Mouse (Mus musculus) right cerebral cortex, adult 18-20 months (tissue): ENCODE data around the gene Dscaml1.

ENCODE experiments used
- DNase-seq: peaks from one replicate; pipeline ENCODE4 v3.0.0; 2022; ENCODE audit warnings: mixed read lengths

Gene Dscaml1

GRCm38 (mm10) chr9:45644833-45645388, 218.5 kb downstream of the Dscaml1 start:
- no peak for DNase-seq

DNA sequence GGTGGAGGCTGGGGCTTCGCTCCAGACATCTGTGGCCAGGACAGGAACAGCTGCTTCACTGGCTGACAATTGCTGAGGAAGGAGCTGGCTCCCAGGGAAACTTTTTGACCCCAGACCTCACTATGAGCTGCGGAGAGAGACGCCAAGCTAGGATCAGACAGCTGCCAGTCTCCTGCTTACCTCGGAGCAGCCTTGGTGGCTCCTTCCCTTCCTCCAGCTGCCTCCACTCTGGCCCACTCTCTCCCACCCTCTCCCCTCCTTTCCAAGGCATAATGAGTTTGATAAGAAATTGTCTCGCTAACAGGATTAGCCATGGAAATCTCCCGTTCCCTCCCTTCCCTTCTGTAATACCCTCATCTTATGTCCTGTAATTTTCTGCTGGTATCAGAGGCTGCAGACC, 219.1 kb downstream of the Dscaml1 start:
- DNase-seq, result no peak

- DNase-seq, result no peak
Measured at GRCm38 (mm10) chr9:45651078-45651809, 224.8 kb downstream of the Dscaml1 start.

- DNase-seq, result no peak
Measured at GRCm38 (mm10) chr9:45651810-45652177, 225.4 kb downstream of the Dscaml1 start.

DNA sequence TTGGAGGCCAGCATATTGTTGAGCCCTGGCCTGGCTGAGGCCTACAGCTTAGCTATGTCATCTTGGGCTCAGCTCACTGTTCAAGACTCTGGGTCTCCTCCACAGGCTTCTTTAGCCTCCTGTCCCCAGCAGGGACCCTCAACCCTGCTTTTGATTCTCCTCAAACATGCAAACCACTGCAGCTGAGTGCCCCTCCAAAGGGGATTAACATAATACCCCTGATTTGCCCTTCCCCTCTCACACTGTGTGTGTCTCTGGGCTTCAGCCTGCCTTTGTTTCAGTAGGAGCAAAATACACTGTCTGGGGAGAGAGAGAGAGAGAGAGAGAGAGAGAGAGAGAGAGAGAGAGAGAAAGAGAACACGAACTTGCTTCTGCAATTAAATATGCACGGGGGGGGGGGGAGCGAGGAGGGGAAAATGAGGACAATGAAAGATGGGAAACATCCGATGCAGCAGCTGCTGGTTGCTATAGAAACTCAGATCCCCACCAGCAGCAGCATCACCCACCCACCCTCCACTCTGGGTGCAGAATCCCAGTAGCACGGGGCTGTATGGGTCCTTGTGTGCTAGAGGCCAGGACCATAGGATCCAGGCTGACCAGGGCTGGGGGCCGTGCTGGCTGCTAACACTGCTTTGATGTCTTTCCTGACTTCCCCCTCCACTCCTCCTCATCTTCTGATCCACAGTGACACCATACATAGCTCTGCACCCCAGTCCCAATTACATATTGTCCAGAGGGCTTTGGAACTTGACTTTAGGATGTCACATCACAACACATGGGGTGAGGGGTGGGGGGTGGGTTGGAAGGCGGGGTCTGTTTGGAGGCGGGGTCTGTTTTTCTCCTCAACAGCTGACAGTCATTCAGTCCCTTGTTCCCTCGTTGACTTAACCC, 231.0 kb downstream of the Dscaml1 start:
- no peak for DNase-seq

DNA sequence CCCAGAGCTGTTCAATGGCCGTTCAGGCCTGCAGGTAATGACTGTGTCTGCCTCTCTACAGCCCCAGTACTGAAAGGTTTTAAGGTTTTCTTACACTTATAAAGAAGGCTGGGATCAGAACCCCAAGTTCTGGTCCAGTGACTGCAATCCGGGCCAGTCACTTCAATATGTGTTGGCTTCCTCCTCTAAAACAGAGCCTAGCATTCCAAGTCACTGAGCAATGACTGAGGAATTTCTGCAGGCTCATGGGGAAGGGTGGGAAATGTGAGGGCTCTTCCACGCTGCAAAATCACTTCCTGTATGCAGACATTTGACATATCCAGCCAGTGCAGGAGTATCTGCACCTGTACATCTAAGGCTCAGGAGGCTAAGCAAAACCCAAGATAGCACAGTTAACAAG, 233.8 kb downstream of the Dscaml1 start:
- DNase-seq, result no peak

- no peak for DNase-seq
Measured at GRCm38 (mm10) chr9:45662471-45662870, 236.0 kb downstream of the Dscaml1 start.

DNA sequence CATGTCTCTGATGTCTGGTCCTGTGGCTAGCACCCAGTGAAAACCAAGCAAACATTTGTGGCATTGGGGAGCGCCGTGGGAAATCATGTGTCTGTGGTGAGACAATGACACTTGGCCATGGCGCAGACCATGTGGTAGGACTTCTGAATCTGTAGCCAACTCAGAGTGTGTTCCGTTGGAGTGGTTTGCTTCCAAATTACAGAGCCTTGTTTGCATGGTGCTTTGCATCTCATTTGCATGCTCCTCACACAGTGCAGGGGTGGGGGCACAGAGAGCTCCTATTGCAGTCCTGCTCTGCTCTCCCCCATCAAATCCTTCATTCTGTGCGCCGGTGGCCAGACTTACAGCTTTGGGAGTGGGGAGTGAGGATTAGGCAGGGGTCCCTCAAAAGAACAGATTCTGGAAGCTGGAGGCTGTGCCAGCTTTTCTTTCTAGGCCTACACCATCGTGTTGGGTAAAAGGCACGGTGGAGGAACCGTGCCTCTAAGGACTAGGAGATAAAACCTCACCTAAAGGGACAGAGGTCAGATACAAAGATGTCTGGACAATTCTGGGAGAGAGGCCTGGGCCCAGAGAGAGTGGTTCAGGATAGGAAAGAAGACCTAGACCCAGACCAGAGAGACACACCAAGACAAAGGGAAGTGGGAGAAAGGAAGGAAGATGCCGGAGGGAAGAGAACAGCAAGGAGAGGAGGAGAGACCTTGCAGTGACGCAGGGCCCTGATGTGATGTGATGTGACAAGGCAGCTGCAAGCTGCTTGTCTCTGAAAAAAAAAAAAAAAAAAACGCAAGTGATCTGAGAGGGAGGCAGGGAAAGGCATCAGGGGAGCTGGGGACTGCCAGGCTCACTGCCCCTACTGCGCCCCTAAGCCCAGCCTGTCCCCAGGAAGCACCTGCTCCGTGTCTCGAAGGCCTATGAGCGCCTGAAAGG, 237.2 kb downstream of the Dscaml1 start:
- DNase-seq, result peak; percentile 71

DNA sequence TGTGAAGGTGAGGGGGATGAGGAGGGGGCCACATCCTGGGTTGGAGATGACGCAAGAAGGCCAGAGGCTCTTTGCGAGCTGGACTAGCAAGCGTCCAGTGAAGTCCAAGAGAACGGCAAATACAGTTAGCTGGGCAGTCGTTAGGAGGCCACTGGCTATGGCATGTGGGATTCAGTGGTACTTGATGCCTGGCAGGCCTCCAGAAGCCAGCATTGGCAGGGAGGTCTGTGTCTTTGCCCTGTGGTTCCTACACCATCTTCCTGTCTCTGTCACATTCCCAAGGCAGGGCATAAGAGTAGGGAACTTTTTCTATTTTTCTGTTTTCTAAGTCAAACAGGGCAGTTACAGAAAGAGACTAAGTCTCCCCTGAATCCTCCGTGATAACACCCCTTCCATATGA, 237.9 kb downstream of the Dscaml1 start:
- DNase-seq, result no peak

- no peak for DNase-seq
Measured at GRCm38 (mm10) chr9:45664871-45665394, 238.5 kb downstream of the Dscaml1 start.

- DNase-seq, result no peak
Measured at GRCm38 (mm10) chr9:45675931-45676330, 249.5 kb downstream of the Dscaml1 start.

DNA sequence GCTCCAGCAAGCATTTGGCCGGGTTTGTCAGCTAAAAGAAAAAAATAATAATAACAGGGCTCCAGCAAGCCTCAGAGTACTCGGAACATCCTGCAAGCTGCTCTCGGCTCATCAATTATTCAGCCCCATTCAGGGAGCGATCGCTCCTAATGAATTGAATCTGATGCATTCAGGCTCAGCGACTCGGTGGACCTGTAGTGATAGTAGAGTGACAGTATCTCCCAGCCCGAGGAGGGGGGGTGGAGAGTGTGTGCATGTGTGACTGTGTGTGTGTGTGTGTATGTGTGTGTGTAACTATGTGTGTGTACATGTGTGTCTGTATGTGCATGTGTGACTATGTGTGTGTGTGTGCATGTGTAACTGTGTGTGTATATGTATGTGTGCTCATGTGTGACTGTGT, 250.2 kb downstream of the Dscaml1 start:
- no peak for DNase-seq

DNA sequence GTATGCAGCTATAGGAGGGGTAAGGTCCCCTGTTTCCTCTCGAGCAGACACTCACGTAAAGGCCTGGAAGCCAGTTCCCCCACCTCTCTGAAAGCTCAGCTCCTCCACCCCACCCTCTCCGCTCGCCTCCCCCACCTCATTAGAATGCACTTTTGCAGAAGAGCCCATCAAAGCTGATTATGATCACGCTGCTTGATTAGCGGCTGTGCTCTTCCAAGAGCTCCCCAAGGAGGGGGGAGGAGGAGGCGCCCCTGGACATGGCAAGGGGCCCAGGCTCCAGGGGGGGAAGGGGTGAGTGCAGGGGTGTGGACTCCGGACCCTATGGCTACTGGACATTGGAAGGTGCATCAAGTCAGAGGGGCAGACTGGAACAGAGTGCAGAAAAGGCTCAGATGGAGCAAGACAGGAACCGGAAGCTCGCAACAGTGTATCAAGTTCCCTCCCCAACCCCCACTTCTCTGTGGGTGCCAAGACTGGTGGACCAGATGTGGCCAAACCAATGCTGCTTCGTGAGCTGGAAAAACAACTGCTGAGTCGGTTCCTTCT, 250.9 kb downstream of the Dscaml1 start:
- peak; percentile 44 for DNase-seq

DNA sequence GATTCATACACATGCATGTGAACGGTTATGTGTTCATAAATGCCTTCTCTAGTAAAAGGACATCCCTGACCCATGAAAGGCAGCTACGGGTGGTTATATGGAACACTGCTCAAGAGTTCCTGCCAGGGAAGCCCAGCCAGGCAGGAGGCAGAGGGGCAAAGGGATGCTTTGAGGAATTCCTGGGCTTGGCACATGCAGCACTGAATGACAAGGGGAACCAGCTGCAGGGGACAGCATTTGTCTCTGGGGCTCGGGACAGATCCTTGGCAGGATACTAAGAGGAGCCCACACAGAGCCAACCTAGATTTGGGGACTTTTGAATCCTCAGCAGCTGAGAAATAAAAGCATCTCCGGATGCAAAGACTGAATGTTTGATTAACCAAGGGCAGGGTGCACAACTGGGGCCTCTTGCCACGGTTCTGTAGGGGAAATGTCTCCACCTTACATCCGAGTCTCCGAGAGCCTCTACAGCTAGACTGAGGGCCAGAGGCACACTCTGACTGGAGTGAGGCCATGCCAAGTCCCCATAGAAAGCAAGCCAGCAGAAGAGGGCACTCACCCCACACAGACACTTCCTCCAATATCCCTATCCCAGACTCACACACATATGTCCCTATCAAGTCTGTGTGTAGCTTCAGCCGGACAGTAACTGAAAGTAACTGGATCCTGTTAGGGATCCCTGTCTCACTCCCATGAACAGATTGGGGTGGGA, 251.7 kb downstream of the Dscaml1 start:
- no peak for DNase-seq

DNA sequence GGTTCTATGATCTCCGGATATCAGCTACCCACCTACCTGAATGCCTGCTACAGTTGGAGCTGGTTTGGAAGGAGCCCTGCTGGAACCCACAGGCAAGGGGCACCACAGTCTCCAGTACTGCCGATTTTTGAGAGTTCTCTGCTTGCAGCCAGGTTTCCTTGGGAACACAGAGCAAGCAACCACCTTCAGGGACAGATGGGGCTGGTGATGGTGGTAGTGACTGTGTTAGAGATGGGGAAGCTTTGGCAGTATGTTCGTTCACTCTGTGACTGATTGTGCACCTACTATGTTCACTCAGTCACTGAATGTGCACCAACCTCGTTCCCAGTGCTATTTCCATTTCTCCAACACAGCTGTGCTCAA, 252.2 kb downstream of the Dscaml1 start:
- DNase-seq, result peak; percentile 64

- no peak for DNase-seq
Measured at GRCm38 (mm10) chr9:45682461-45682998, 256.1 kb downstream of the Dscaml1 start.

- no peak for DNase-seq
Measured at GRCm38 (mm10) chr9:45693424-45694237, 267.2 kb downstream of the Dscaml1 start.

DNA sequence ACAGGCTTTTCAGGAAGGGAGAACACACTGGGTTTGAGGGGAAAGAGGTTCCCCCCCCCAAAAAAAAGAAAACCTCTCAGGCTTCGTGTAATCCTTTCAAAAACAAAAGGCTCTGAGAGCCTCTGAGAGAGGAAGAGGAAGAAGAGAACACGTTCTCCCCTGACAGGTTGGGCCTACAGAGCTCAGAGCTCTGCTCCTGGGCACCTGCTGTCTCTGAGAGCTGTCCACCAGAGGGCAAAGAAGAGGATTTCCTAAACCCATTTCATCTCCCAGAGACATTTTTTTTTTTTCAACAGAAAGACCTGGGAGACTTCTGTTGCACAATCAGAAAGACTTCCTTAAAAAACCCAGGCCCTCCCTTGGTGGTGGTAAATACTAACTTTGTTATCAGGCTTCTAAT, 267.8 kb downstream of the Dscaml1 start:
- DNase-seq, result no peak

DNA sequence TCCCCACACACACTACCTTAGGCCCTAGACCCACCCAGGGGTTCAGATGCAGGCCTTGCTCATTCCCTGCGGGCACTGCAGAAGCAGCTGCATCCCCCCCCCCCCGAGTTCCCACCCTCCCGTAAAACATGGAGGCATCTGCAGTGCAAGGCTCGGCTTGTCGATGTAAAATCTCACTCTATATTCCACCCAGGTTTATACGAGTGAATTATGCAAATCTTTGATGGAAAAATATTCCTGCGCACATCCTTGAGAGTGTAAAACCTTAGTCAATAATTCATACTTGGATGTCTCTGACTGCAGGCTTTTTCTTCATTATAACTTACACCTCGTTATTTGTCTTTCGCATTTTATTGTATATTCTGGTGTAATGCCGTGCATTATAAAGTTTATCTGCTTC, 272.7 kb downstream of the Dscaml1 start:
- DNase-seq, result no peak

DNA sequence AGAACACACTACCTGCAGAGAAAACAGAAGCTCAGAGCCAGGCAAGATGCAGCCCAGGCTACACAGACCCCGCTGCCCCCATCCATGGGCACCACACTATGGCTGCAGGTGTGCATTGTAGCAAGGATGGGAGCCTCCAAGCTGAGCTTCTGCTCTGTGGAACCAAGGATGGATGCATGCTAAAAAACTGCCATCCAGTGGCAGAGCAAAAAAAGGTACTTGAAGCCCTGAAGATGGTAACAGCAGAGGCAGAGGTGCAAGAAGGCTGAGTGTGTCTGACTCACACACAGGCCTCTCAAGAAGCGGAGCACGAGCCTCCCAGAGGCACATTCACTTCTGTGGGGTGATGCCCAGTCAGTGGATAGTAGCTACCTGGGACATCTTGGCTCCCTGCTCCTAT, 276.8 kb downstream of the Dscaml1 start:
- peak; percentile 43 for DNase-seq
